Mouse (Mus musculus): Measurements from ENCODE around the gene Klf6.

The Klf6 gene

DNA sequence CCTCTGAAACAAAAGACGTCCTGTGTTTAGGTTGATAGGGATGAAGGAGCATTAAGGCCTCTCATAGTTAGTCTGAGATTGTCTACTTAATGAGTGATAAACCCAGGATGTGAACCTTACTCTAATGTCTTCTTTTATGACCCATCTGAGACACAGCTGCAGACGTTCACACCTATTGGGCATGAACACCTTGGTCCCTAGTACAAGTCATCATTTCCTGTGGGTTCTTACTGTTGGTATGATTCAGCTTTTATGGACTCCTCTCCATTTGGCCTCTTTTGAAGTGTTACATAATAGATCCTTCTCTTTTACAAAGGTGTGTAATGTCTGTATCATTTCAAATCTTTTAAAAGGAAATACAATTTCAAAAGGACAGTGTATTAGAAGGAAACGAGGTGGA is 51.9 kb downstream of the Klf6 start:
- no peak for DNase-seq

DNA sequence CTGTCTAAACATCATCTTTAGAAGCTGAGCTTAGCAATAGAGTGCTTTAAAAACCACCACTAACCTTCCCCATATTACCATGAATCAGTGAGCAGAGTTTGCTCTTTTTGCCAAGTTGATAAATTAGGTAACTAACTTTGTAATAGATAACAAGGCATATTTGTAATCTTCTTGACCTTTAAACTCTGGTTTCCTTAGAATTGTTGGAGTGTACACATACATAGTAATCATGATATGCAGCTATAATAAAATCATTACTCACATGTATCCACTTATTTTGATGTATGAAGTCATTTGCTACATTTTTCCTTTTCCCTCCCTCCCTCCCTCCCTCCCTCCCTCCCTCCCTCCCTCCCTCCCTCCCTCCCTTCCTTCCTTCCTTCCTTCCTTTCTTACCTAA is 56.1 kb downstream of the Klf6 start:
- DNase-seq, result no peak

DNA sequence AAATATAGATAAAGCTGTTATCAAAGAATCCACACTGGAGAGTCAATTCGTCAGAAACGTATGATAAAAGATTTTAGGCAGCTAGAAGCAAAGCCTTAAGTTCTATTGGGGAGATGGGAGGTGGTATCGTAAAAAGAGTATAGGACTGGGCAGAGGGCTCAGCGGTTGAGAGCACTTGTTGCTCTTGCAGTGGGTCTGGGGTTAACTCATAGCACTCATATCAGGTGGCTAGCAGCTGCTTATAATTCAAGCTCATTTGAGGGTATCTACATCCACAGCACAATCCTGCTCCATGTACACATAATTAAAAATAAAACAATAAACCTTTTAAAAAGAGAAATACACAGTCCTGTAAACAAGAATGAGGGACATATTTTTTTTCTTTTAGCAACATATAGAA is 58.7 kb downstream of the Klf6 start:
- no peak for DNase-seq

Measured in thymus, postnatal 36 days (tissue).